Mouse (Mus musculus) kidney, embryonic 16.5 days (tissue): ENCODE results near the gene Uxs1. TPM values are rescaled to one million over a fixed set of nuclear protein-coding genes. Genes with fewer than 3 reads are reported as not detected.

Source experiments
- ATAC-seq: fragments of 200-750 bp; cut with Nextera tagmentation; 2 replicates; pipeline ENCODE4 v1.8.0; 2017; ENCODE audit warnings: moderate TSS enrichment; ENCODE audit not compliant: low FRiP score, low TSS enrichment
- H3K27ac ChIP-seq: fragments of 300-500 bp; sonication (generic); 2 replicates; pipeline ENCODE4 v1.5.1; 2014; ENCODE audit warnings: low read length
- H3K27me3 ChIP-seq: fragments of 300-500 bp; sonication (generic); 2 replicates; pipeline ENCODE4 v1.6.1; 2014; ENCODE audit warnings: low read length, control low read depth, mixed read lengths; ENCODE audit not compliant: insufficient read depth
- H3K36me3 ChIP-seq: fragments of 300-500 bp; sonication (generic); 2 replicates; pipeline ENCODE4 v1.6.1; 2014; ENCODE audit warnings: low read length, control low read depth, mixed read lengths; ENCODE audit not compliant: insufficient read depth
- H3K4me1 ChIP-seq: fragments of 300-500 bp; sonication (generic); 2 replicates; pipeline ENCODE4 v1.6.1; 2014; ENCODE audit warnings: low read length, control low read depth, mixed read lengths; ENCODE audit not compliant: insufficient read depth
- H3K4me2 ChIP-seq: fragments of 300-500 bp; sonication (generic); replicated peaks from 2 replicates; pipeline ENCODE4 v1.6.1; 2014; ENCODE audit warnings: low read depth, low read length
- H3K4me3 ChIP-seq: fragments of 300-500 bp; sonication (generic); 2 replicates; pipeline ENCODE4 v1.5.1; 2014; ENCODE audit warnings: mild to moderate bottlenecking, low read length
- H3K9ac ChIP-seq: fragments of 300-500 bp; sonication (generic); replicated peaks from 2 replicates; pipeline ENCODE4 v1.6.1; 2014; ENCODE audit warnings: low read length
- H3K9me3 ChIP-seq: fragments of 300-500 bp; sonication (generic); 2 replicates; pipeline ENCODE4 v1.6.1; 2016; ENCODE audit warnings: low read length, control low read depth
- WGBS: fragments of 180-500 bp; shearing (Covaris S2); extraction: QIAGEN DNeasy Blood & Tissue Kit; methylation state at CpG from one replicate; pipeline ENCODE4 v1.1.7; 2014; 5-methylcytosine and 5-hydroxymethylcytosine counted together
- polyA plus RNA-seq: library from polyadenylated mRNA; unstranded; fragments of >200 nt; fragmentation: Nextera tagmentation; extraction: Ambion mirVana; gene quantifications from 2 replicates; pipeline ENCODE4 v1.2.1, GENCODE M21; 2015

Gene Uxs1
- polyA plus RNA-seq: 26.0 and 26.6 TPM in 2 replicates

DNA sequence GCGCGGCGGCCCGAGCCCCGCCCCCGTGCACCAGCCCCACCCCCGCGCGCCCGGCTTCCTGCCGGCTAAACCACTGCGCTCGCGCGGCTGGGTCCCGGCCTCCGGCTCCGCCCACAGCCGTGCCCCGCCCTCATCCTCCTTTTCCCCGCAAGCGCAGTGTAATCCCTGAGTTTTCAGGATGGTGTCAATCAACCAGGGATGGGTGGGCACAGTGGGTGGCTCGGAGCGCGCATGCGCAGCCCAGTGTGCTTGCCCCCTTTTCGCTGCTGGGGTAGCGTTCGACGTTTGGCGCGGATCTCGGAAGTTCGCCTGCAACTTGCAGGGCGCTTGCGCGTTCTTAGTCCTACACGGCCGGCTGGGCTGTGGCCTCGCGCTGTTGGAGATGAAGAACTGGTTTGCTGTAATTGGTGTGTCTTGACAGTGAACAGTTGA, at the start of gene Uxs1:
Uxs1 (minus strand) TSS at position 38 of the 432 bp plus-strand sequence.
- Histone ChIP-seq H3K4me1 (peaks cover 16% of the 10 kb centered on the region), H3K4me2 (peak within 1 kb of the TSS; percentile 84), H3K27ac (peak within 1 kb of the TSS; percentile 90), H3K36me3 (0 out of 2 replicates have a peak, but pooled peaks cover 3% of the 10 kb centered on the region), H3K27me3 (no peaks in the 10 kb centered on the region), H3K4me3 (peak within 1 kb of the TSS; percentile 92), H3K9ac (peak within 1 kb of the TSS; percentile 87), H3K9me3 (no peaks in the 10 kb centered on the region)
- peak; percentile 100 for ATAC-seq
- WGBS: under 1% methylated on average over 41 of the region's 41 CpGs

DNA sequence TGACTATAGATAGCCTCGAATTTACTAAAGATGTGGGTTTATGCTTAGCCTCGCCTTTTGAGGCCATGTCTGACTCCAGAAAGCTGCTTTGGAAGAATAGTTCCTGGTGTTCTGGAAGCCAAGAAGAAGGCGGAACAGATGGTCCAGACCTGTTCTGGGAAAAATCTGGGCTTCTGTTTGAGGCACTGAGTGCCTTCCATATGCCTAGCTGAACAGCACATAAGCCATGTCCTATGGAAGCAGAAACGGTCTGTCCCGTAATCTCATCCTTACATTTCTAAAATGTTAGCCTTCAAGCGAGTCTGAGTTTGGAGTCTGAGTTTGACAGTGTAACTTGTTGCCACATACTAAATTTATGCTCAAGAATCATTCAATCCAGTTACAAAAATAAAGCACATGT, 49.6 kb upstream of the Uxs1 start:
- H3K9me3 ChIP-seq: no peaks in the 10 kb centered on the region
- 87% methylated on average over 6 of the region's 6 CpGs for WGBS
- no peak for ATAC-seq
- H3K4me3 ChIP-seq: no peak overlapping the region
- no peak overlapping the region for H3K4me2 ChIP-seq
- no peak overlapping the region for H3K27ac ChIP-seq
- no peaks in the 10 kb centered on the region for H3K27me3 ChIP-seq
- no peak overlapping the region for H3K9ac ChIP-seq
- no peaks in the 10 kb centered on the region for H3K36me3 ChIP-seq
- H3K4me1 ChIP-seq: no peaks in the 10 kb centered on the region

DNA sequence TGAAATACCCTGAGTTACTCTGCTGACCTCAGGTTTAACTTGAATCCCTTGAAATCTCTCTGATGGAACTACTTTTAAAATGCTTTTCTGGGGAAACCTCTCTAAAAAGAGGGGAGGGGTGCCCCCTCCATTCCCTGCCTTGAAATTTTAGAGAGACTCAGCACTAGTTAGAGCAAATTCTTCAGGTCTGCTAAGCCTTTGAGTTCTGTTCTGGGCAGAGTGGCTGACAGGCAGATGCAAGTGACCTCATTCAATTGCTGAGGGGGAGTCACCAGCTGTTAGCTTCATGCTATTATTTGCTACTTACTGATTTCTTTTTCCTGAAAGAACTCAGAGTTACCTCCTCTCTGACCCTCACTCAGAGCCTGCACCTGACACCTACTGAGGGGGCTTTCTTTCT, 43.5 kb upstream of the Uxs1 start:
- Histone ChIP-seq H3K27ac (no peak overlapping the region), H3K9me3 (no peaks in the 10 kb centered on the region), H3K4me1 (0 out of 2 replicates have a peak, but pooled peaks cover 3% of the 10 kb centered on the region), H3K4me3 (no peak overlapping the region), H3K9ac (no peak overlapping the region), H3K36me3 (no peaks in the 10 kb centered on the region), H3K4me2 (no peak overlapping the region), H3K27me3 (no peaks in the 10 kb centered on the region)
- ATAC-seq: no peak

GRCm38 (mm10) chr1:43868510-43868909, 40.9 kb upstream of the Uxs1 start:
- no peaks in the 10 kb centered on the region for H3K36me3 ChIP-seq
- no peaks in the 10 kb centered on the region for H3K27me3 ChIP-seq
- no peaks in the 10 kb centered on the region for H3K9me3 ChIP-seq
- H3K4me2 ChIP-seq: no peak overlapping the region
- H3K27ac ChIP-seq: no peak overlapping the region
- 0 out of 2 replicates have a peak, but pooled peaks cover 3% of the 10 kb centered on the region for H3K4me1 ChIP-seq
- no peak overlapping the region for H3K4me3 ChIP-seq
- WGBS: 63% methylated on average over 1 of the region's 1 CpGs
- no peak for ATAC-seq
- H3K9ac ChIP-seq: no peak overlapping the region

GRCm38 (mm10) chr1:43864758-43865157, 37.2 kb upstream of the Uxs1 start:
- Histone ChIP-seq H3K9me3 (no peaks in the 10 kb centered on the region), H3K27ac (no peak overlapping the region), H3K4me3 (no peak overlapping the region), H3K4me1 (no peaks in the 10 kb centered on the region), H3K27me3 (no peaks in the 10 kb centered on the region), H3K9ac (no peak overlapping the region), H3K4me2 (no peak overlapping the region), H3K36me3 (no peaks in the 10 kb centered on the region)
- no peak for ATAC-seq

DNA sequence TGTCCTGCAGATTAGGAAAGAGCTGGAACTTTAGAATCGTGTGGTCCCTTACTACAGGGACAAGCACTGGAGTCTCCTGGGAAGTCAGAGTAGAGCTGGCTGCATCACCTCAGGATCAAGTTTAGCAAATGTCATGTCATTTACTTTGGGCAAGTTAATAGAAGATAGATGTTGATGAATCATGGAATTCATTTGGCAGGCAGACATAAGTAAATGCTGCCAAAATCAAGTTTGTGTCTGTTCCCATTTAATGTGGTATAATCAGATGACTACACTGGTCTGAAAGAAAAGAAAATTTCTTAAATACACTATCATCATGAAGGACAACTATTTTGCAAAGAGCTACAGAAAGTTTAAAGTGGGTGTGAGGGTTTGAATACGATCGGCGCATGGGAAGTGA, 35.0 kb upstream of the Uxs1 start:
- no peak overlapping the region for H3K9ac ChIP-seq
- H3K9me3 ChIP-seq: no peaks in the 10 kb centered on the region
- H3K4me3 ChIP-seq: no peak overlapping the region
- H3K36me3 ChIP-seq: no peaks in the 10 kb centered on the region
- no peak overlapping the region for H3K27ac ChIP-seq
- H3K4me1 ChIP-seq: no peaks in the 10 kb centered on the region
- no peak overlapping the region for H3K4me2 ChIP-seq
- no peaks in the 10 kb centered on the region for H3K27me3 ChIP-seq
- ATAC-seq: no peak
- WGBS: 90% methylated on average over 4 of the region's 4 CpGs

DNA sequence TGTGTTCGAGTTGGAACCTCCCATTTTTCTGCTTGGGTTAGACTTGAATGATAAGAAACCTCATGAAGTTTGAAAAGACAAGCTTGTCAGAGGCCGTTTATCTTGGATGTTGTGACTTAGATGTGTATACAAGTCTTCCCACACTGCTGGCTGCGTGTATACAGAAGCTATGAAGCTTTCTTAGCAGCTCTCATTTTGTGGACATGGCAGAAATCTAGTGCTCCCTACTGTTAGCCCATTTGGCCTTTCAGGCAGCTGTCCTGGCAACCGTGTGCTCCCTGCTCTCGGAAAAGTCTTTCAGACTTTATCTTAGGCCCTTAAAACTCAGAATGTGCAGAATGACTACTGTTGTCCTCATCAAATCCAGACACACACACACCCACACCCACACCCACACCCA, 31.4 kb upstream of the Uxs1 start:
- Histone ChIP-seq H3K4me1 (no peaks in the 10 kb centered on the region), H3K36me3 (no peaks in the 10 kb centered on the region), H3K9me3 (no peaks in the 10 kb centered on the region), H3K9ac (no peak overlapping the region), H3K27me3 (no peaks in the 10 kb centered on the region), H3K4me2 (no peak overlapping the region), H3K27ac (no peak overlapping the region), H3K4me3 (no peak overlapping the region)
- no peak for ATAC-seq
- 60% methylated on average over 5 of the region's 5 CpGs for WGBS

DNA sequence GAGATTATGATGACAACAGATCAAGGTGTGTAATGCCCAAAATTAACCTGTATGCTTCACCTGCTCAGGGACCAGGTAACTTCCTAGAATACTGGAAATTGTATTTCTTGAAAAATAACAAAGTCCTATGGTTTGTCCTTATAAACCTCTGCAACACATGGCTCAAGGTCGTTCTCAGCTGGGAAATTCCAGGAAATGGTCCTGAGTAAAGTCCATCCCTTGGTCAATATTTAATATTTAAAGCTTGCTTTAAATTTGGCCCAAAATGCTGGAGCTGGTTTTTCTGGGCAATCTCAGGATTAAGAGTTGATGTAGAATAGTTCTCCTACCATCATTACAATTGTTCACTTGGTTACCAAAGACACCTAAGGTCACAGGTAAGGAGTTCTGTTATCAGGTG, 30.1 kb upstream of the Uxs1 start:
- H3K9ac ChIP-seq: no peak overlapping the region
- no peaks in the 10 kb centered on the region for H3K9me3 ChIP-seq
- ATAC-seq: no peak
- no peaks in the 10 kb centered on the region for H3K36me3 ChIP-seq
- no peak overlapping the region for H3K4me3 ChIP-seq
- 78% methylated on average over 1 of the region's 1 CpGs for WGBS
- no peaks in the 10 kb centered on the region for H3K4me1 ChIP-seq
- no peak overlapping the region for H3K27ac ChIP-seq
- H3K27me3 ChIP-seq: no peaks in the 10 kb centered on the region
- H3K4me2 ChIP-seq: no peak overlapping the region

GRCm38 (mm10) chr1:43855591-43855990, 28.0 kb upstream of the Uxs1 start:
- Histone ChIP-seq H3K27me3 (no peaks in the 10 kb centered on the region), H3K27ac (no peak overlapping the region), H3K36me3 (no peaks in the 10 kb centered on the region), H3K4me2 (no peak overlapping the region), H3K4me3 (no peak overlapping the region), H3K4me1 (no peaks in the 10 kb centered on the region), H3K9ac (no peak overlapping the region), H3K9me3 (no peaks in the 10 kb centered on the region)
- ATAC-seq: no peak
- WGBS: 61% methylated on average over 1 of the region's 1 CpGs

DNA sequence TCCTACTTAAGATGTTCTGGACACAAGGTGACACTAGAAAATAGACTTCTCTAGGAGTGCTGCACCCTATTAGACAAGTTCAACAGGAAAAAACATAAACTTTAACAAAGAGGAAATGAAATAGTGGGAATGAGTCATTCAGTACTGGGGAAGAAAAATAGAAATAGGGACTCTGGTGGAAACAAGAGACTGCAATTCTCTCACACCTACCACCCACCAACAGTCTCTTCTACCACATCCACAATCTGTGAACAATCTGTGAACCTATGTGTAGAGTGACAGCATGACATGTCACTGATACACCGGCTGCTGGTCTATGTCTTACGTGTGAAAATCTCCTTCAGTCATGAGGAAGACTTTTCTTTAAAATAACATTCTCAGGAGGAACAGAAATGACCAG, 15.8 kb upstream of the Uxs1 start:
- Histone ChIP-seq H3K4me3 (no peak overlapping the region), H3K9ac (no peak overlapping the region), H3K4me1 (no peaks in the 10 kb centered on the region), H3K4me2 (no peak overlapping the region), H3K27me3 (no peaks in the 10 kb centered on the region), H3K9me3 (no peaks in the 10 kb centered on the region), H3K27ac (no peak overlapping the region), H3K36me3 (no peaks in the 10 kb centered on the region)
- WGBS: 88% methylated on average over 2 of the region's 2 CpGs
- no peak for ATAC-seq

GRCm38 (mm10) chr1:43837236-43837635, 9.6 kb upstream of the Uxs1 start:
- Histone ChIP-seq H3K4me3 (no peak overlapping the region), H3K4me2 (no peak overlapping the region), H3K9me3 (no peaks in the 10 kb centered on the region), H3K27me3 (no peaks in the 10 kb centered on the region), H3K9ac (no peak overlapping the region), H3K4me1 (no peaks in the 10 kb centered on the region), H3K27ac (no peak overlapping the region), H3K36me3 (no peaks in the 10 kb centered on the region)
- WGBS: 86% methylated on average over 1 of the region's 1 CpGs
- ATAC-seq: no peak
